Mouse (Mus musculus) megakaryocyte, embryonic 14.5 days (primary cell): Measurements from ENCODE around the gene AI413582.

Experiments
- FLI1 ChIP-seq: IDR thresholded peaks from 2 replicates; pipeline ENCODE4 v1.6.1; 2012; ENCODE audit warnings: low read length, inconsistent platforms, mixed read lengths
- GATA1 ChIP-seq: IDR thresholded peaks from 3 replicates; pipeline ENCODE4 v1.6.1; 2012; ENCODE audit warnings: mixed read lengths, low read length, inconsistent platforms, borderline replicate concordance

DNA sequence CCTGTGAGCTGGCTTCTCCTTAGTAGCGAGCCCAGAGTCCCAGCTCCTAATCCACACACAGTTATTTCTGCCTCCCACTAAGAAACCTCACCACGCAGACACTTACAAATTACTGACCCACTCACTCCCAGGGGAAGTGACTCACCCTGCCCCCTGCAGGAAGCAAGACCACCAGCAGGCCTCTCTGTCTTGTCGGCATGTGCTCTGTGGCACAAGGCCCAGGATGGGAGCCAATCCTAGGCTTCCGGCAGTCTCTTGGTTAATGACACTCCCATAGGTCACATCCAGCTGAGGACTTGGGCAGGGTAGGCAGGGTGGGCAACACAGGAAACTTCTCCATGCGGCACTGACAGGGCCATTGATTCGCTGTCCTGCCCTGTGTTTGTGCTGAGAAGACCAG, 11.9 kb upstream of the AI413582 start:
- no peak for TF ChIP-seq FLI1
- no peak for TF ChIP-seq GATA1
